Mouse (Mus musculus) bone marrow, adult 2 months (tissue): ENCODE results near the gene Zfp955b.
"Not testable (repeated sequence)": the region's sequence is repeated elsewhere in the genome, so short reads cannot be mapped to it uniquely, and the experiment has no call there.

Source experiments
- CTCF ChIP-seq: fragments of 200-500 bp; IDR thresholded peaks from 2 replicates; pipeline ENCODE4 v1.5.1; 2011; ENCODE audit warnings: low read length, control low read depth; ENCODE audit not compliant: control insufficient read depth, insufficient read depth
- POLR2A ChIP-seq: fragments of 200-500 bp; IDR thresholded peaks from 2 replicates; pipeline ENCODE4 v1.6.1; 2011; ENCODE audit warnings: low read depth, mild to moderate bottlenecking, control low read depth, low read length, borderline replicate concordance; ENCODE audit not compliant: control insufficient read depth

DNA sequence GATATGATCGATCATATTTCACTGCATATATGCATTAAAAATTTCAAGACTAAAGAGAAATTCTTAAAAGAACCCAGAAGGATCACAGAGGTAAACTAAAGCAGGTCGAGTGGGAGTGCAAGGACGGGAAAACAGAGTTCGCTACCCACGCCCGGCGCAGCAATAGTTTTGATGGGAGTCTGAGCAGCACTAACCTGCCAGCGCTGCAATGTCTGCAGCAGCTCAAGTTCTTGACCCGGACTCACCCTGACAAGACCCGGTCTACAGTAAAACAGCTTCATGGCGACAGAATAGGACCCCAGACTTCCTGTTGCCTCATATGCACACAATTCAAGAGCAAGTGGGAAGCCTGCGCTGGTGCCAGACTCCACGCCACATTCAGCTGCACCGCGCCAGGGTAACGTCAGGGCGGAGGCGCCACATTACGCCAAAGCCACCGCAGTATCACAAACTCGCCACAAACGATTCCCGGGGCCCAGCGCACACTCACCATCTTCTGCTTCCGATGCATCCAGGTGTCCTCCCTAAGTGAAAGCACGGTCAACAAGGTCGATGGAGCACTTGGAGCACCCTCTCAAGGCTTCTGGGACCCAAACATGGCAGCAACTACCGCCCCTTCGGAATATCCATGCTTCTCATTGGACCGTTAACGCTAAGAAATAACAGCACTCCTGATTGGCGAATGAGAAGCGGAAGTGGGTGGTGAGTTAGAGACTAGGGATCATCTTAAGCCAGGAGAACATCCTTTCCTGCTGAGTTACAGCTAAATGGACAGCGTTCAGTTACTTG lies 34.6 kb upstream of the Zfp955b start, which contains the start of gene Zfp955a:
- TF ChIP-seq POLR2A, CTCF: not testable (repeated sequence)
